Mouse (Mus musculus): ENCODE measurements around the gene Polr2l.

- TF ChIP-seq CTCF (IDR thresholded peaks at IDR 0.05; ENCODE audit: borderline replicate concordance, extremely low read depth, insufficient read depth, insufficient read length), result no peak
- no peak for TF ChIP-seq POLR2A (IDR thresholded peaks at IDR 0.05; ENCODE audit: borderline replicate concordance, extremely low read depth, insufficient read depth, insufficient read length, poor library complexity, severe bottlenecking)
These were observed 49.3 kb upstream of the Polr2l start for GRCm38 (mm10) chr7:141524271-141524670.
